Mouse (Mus musculus) urinary bladder, postnatal 10 days (tissue): ENCODE results near the gene Lmbr1.
A peak's percentile ranks its signal among the peaks of the same experiment; 100 is the strongest.

Source experiments
- DNase-seq: peaks from one replicate; pipeline ENCODE4 v3.0.0; 2022; ENCODE audit warnings: low spot score

Lmbr1 gene

DNA sequence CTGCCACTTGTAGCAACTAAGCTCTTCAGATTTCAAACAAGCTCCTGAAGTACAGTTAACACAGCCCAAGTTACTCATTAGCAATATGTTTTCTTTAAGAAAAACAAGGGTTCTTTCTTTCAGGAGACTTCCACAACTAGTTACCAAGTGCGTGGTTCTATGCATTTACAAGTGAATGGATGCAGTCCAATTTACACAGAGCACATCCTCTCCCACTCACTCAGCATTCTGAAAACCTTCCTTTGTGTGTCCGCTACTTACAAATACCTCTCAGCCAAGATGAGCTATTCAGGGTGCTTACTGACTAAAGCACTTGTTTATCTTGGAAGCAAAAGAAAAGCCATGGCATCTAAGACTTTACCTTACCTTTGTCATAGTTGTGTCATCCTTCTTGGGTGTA is 124.3 kb downstream of the Lmbr1 start:
- DNase-seq, result no peak

DNA sequence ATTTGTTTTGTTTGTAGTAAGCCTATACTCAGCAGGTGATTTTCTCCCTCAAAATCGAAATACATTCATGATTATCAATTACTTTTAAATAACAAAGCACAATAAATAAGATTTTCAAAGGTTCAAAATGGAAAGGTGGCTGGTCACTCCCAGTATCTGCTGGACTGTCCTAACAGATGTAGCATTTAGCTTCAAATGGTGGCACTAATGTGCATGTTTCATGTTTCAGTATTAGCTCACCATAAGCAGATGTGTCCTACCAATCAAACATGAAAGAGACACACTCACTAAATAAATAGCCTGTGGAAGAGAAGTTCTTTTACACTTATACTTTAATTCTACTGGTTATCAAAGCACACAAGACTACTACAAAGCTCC is 126.7 kb downstream of the Lmbr1 start:
- DNase-seq, result no peak

DNA sequence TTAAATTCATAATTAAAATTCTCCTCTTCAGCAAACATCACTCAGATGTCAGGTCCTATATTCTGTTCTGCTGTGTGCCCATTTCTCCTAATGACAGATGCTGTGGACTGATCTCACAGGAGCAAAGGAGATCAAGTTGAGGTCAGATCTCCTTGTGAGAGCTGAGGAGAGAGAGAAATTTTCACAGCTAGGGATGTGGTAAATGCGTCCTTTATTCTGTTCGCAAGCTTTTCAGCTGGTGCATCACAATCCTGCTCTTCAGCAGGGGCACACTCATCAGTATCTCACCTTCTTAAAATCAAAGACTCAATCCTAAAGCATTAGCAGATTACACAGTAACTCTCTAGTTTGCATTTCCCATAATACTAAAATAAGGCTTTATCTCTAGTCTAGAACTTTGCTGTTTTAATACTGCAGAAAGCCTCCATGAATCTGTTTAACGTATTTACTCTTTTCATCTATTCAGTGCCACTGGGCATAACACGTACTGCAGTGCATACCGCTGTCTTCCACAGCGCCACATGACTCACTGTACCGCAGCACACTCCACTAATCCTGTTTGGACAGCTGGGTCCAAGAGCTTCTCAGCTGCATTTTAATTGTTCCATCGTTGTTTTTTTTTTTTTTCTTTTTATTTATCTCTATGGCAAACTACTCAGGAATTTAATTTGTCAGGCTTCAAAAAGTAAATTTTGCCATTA is 127.2 kb downstream of the Lmbr1 start:
- no peak for DNase-seq

DNA sequence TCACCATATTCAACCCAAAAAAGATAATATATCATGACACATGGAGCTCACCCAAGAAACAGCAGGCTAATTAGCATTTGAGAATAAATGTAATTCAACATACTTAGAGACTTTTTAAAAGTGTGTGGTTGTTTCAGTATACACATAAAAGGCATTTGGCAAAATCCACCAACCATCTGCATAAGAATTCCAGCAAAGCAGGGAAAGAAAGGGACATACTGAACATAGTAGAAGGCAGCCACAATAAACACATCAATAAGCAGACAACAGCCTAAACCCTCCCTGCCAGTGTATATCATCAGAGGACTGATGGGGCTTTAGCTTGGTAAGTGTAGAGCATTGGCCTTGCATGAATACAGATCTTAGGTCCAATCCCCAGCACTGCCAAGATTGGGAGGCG is 133.4 kb downstream of the Lmbr1 start:
- no peak for DNase-seq

DNA sequence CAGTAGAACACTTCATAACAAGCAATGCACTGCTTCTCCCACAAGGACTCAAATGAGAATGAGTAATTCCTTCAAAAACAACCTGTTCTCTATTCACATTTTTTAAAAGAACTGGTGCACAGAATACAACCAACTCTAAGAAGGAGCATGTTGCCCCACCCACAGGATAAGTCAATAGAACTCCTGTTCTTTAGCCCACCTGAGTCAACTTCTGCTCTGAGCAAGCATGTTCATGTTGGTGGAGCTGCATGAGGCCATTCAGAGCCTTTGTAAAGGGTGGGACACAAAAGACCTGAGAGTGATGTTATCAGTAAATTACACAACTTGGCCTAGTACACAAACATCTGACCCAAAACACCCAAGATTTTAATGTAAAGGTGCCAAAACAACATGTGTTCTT is 139.8 kb downstream of the Lmbr1 start:
- DNase-seq, result no peak

DNA sequence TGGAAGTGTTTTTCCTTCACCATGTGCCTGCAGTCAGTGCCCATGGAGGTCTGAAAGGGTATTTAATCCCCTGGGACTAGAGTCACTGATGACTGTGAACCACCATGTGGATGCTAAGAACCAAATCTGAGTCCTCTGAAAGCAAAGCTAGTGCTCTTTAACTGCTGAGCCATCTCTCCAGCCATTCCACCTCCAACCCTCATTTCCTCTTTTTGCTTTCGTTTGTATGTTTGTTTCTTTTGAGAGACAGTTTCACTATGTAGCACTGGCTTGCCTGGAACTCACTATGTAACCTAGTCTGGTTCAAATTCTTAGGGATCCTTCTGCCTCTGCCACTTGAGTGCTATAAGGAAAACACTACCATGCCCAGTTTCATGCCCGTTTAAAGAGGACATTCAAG is 147.7 kb downstream of the Lmbr1 start:
- DNase-seq, result no peak

DNA sequence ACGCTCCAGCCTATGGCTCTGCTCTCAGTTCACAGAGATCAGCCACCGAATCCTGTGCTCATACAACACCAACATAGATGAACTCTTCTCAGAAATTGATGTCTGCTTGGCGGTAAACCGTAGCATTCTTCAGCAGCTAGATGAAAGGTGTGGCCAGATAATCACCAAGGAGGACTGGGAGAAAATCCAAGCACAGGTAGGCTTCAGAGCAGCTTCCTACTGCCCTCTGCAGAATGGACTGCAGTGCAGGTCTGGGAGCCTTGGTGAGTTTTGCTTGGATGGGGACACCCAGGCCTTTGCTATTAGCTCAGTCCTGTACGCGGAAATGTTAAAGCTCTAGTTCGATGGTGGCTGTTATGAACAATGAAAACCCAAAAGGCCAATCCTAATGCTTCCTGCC is 154.1 kb downstream of the Lmbr1 start:
- DNase-seq, result no peak

DNA sequence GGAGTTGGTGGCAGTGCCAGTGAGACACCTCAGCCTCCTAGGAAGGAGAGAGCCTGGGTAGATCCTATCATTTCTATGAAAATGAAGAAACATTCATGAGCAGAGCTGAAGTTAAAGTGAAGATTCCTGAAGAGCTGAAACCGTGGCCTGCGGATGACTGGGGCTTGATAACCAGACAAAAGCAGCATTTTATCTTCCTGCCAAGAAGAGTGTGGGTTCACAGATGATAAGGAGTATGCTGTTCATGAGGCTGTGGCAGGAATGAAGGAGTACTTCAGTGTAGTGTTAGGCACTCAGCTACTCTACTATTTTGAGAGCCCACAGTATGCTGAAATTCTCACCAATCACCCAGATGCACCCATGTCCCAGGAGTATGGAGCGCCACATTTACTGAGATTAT is 160.2 kb downstream of the Lmbr1 start:
- DNase-seq, result no peak

DNA sequence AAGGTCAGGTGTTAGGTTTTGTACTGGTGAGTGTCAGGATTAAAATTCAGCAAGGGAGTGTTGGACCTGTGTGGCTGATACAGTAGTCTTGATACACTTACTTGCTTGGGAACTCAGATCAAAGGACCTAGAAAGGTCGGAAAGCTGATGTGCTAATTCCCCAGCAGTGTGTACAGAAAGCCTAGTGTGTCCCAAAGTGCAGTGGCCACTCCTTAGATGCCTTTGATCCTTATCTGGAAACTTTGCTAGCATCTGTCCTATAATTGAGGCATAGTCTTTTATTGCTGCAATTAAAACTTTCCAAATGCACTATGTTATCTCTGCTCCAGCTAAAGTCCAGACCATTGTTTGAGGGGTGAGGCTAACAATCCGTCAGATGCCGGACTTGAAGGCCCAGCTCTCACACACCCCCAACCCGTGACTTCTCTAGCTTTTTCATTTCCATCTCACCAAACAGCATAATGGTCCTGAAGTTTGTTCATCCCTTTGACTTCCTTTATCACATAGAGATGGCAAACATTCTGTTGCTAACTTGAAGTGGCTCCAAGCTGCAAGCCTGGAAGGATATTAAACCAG is 166.1 kb downstream of the Lmbr1 start:
- DNase-seq, result no peak

DNA sequence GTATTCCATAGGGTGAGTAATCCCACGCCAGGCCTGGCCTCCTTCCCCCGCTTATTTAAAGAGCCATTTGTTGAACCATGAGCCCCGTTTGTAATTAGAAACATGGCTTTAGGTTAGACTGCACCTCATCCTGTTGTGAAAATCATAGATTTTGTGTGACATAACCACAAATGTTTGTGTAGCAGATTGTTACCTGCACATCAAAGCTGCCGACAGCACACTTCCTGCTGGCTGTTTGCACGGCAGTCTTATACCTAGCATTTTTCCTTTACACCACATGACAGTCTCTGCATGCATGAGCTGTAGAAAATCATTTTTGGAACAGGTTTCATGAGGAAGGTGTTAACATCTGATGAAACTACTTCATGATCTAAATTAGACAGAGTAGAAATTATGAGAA is 172.5 kb downstream of the Lmbr1 start:
- DNase-seq, result no peak

DNA sequence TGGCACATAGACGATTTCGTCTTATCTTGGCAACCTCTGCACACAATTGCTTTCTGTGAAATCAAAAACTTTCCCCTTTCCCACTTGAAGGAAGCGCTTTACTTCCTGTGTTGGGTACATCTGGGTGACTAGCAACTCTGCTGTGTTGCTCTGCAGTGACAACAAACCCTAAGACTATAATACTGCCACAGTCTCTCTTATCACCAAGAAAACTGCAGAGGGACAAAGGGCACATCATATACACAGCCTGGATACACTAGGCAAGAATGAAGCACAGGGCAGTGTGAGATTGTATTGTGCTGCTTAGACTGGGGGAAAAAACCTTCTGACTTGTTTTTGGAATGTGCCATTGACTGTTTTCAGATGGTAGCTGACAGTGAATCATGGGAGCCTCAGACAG is 178.3 kb downstream of the Lmbr1 start:
- no peak for DNase-seq

DNA sequence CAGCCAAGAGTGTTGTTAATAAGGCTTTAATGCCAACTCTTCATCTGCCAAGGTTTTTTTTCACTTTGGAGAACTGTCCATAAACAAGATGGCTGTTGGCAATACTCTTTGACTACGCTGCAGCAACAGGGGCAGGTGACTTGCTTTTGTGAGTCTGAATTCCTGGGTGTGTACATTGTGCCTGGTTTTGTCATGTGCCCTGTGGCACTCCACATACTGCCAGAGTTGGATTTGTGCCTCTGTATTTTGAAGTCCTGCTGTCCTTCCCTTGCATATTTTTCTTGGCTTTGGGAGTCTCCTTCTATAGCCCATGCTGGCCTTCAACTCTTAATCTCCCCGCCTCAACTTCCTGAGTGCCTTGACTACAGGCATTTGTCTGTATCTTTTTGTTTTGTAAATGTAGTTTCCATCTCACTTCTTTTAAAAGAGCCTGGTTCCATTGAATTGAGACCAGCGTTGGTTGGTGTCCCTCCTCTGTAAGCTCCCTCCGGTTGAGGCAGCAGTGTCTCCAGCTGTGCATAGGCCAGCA is 179.2 kb downstream of the Lmbr1 start:
- no peak for DNase-seq

DNA sequence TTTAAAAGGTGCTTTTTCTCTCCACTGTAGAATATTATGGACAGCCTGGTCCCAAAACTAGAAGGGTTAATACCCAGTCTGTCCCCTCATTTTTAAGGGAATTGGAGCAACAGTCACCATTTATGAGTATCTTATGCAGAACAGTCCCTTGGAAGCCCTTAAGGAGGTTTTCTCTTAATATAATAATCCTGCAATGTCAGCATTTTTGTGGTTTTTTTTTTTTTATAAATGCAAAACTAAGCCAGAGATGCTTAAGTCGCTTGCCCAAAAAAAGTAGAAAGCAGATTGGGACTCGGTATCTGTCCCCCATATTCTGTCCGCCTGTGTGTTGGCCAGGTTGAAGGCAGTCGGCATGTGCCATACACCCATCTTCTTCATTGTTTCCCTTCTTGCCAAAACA is 181.0 kb downstream of the Lmbr1 start:
- no peak for DNase-seq

DNA sequence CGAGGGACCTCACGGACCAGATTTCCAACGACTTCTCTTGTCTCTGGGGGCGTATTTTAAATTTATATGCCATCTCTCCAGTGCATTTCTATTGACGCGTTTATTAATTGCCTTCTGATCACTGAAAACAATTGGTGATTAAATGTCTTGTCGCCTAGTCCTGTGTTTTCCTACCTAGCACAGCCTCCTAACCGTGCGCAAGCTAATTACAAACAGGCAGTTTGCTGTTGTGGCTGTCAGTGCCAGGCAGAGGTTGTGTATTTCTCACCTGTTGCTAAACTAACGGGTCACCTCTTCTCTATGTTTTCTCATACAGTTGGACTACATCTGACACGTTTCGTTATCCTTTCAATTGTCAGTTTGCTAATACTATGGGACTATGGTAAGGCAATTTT is 181.9 kb downstream of the Lmbr1 start:
- no peak for DNase-seq

DNA sequence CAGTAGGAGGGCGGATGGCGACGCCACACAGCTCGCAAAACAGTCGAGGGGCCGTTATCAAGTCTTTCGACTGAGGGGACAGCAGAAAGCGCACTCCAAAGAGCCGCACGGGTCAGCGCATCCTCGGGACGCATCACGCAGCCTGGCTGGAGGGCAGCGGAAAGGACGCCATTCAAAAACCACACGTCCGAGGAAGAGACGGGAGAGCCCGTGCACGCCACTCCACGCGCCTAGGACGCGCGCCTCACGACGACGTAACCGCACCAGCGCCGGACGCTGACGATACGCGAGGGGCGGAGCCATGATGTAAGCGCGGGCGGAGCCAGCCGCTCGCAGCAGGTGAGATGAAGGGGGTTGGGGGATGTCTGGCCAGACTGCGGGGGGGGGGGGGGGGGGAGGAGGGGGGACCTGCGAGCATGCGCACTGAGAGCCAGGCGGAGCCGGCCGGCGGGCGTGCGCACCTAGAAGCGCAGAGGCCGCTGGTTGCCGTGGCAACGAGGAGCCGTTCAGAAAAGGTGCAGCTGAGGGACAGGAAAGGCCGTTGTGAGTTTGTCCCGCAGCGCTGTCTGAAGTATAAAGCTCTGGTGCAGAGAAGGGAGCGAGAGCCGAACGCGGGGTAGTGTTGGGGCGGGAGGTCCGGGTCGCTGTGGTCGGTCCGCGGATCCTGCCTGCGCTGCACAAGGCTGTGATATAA is 182.5 kb downstream of the Lmbr1 start, which contains the start of gene Rnf32:
Rnf32 (plus strand) TSS at position 423 of the 694 bp plus-strand sequence.
- peak; percentile 36 for DNase-seq

DNA sequence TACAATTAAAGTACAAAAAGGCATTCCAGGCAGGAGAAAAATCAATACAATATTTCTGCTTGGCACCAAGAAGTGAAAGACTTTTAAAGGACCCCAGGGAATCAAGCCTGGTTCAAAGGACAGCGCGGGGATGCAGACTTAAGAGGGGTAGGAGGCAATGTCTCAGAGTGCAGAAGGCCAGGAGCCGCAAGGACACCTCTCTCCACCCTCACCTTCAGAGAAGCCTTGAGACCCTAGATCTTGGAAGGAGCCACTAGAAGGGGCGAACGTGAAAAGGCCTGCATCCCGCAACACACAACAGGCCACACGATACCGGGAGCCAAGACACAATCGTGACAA is 183.0 kb downstream of the Lmbr1 start:
- no peak for DNase-seq

DNA sequence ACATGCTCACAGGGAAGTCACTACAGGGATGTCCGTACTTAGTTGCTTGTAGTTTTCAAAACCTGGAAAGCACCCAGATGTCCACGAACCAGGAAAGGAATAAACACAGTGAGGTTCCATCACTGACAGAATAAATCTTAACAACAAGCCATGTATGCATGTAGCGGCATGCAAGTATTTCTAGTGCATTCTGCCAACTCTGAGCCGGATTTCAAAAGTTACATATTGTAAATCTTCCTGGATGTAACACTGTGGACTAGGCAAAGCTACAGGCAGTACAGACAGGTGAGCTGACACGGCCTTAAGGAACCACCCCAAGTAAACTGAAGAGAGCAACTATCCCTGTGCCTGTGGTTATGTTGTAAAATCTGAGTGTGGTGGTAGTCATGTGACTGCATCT is 191.4 kb downstream of the Lmbr1 start:
- DNase-seq, result no peak
